Mouse (Mus musculus) stomach, postnatal 0 days (tissue): ENCODE data around the gene Col8a2.

Experiments
- CTCF ChIP-seq: IDR thresholded peaks from 2 replicates; pipeline ENCODE4 v1.5.1; 2016; ENCODE audit warnings: antibody characterized with exemption, low read depth, mild to moderate bottlenecking, moderate library complexity
- EP300 ChIP-seq: optimal IDR thresholded peaks from 2 replicates; pipeline ENCODE3; 2016; ENCODE audit warnings: antibody characterized with exemption

- TF ChIP-seq CTCF (0 out of 2 replicates have a peak, but pooled peaks have one; percentile 8), EP300 (no peak)
Observed at GRCm38 (mm10) chr4:126260520-126261201, 25.9 kb upstream of the Col8a2 start.
